In genomic region chr5:134325856-134326566, GRCm38 (mm10) we compare ENCODE assay signal across 11 mouse cellular contexts. TPM values are rescaled to one million over a fixed set of nuclear protein-coding genes. Genes with fewer than 3 reads are reported as not detected.
DNase-seq lines count a peak whose midpoint lies in the region; ATAC-seq lines count a peak whose summit lies in the region.
"Had no signal": no experiment of that assay in that cellular context is flagged by ENCODE, and none has a peak within 500 bp of the region (broad histone marks: within the 10 kb centered on the region; RNA-seq: fewer than 3 reads in every experiment).

No protein-coding gene starts in this region.

- no peaks in the 10 kb centered on the region for H3K27me3 ChIP-seq in kidney, embryonic 15.5 days
- no peaks in the 10 kb centered on the region for H3K27me3 ChIP-seq in liver, embryonic 16.5 days (ENCODE audit: control insufficient read depth, insufficient read depth, low read depth, low read length)
- H3K27me3 ChIP-seq in hindbrain, embryonic 16.5 days (replicated peaks; ENCODE audit: control insufficient read depth, insufficient read depth, low read length): no peaks in the 10 kb centered on the region
- H3K27me3 ChIP-seq: limb, embryonic 15.5 days; neural tube, embryonic 15.5 days; Patski had no signal

- peaks cover 35% of the 10 kb centered on the region for H3K4me1 ChIP-seq in kidney, embryonic 15.5 days
- H3K4me1 ChIP-seq in liver, embryonic 16.5 days (ENCODE audit: control insufficient read depth, low read depth, low read length): peaks cover 22% of the 10 kb centered on the region
- no peaks in the 10 kb centered on the region for H3K4me1 ChIP-seq in hindbrain, embryonic 16.5 days (ENCODE audit: control insufficient read depth, insufficient read depth, low read depth, low read length)
- H3K4me1 ChIP-seq: limb, embryonic 15.5 days; neural tube, embryonic 15.5 days had no signal

- H3K9me3 ChIP-seq in kidney, embryonic 15.5 days (replicated peaks): no peaks in the 10 kb centered on the region
- no peaks in the 10 kb centered on the region for H3K9me3 ChIP-seq in liver, embryonic 16.5 days (replicated peaks; ENCODE audit: control insufficient read depth, low read length)
- no peaks in the 10 kb centered on the region for H3K9me3 ChIP-seq in hindbrain, embryonic 16.5 days (ENCODE audit: control insufficient read depth, low read length)
- H3K9me3 ChIP-seq: limb, embryonic 15.5 days; neural tube, embryonic 15.5 days had no signal

- no peak overlapping the region for H3K9ac ChIP-seq in kidney, embryonic 15.5 days
- no peak overlapping the region for H3K9ac ChIP-seq in liver, embryonic 16.5 days (ENCODE audit: low read depth, low read length)
- H3K9ac ChIP-seq in hindbrain, embryonic 16.5 days (ENCODE audit: low read depth, low read length): no peak overlapping the region
- H3K9ac ChIP-seq: limb, embryonic 15.5 days; neural tube, embryonic 15.5 days had no signal

- no peak for DNase-seq in kidney, adult 18-20 months
- peak; percentile 56 for DNase-seq in CD4-positive, CD25-positive, alpha-beta regulatory T cell, adult 2 months (ENCODE audit: low read depth, low spot score)
- no peak for DNase-seq in spleen, adult 12 weeks (ENCODE audit: low spot score)
- DNase-seq in adrenal gland, adult 2 months: no peak

- no peak for ATAC-seq in kidney, embryonic 15.5 days (replicated peaks; ENCODE audit: low FRiP score)
- ATAC-seq in common myeloid progenitor, adult 5-6 weeks (replicated peaks; ENCODE audit: low read depth, poor library complexity, severe bottlenecking): peak; percentile 69
- peak; percentile 59 for ATAC-seq in liver, embryonic 16.5 days (ENCODE audit: low read depth)
- no peak for ATAC-seq in hindbrain, embryonic 16.5 days
- ATAC-seq: Patski had no signal

- WGBS in kidney, embryonic 15.5 days: 54% methylated on average over 13 of the region's 13 CpGs
- WGBS in liver, embryonic 16.5 days (ENCODE audit: insufficient replicate concordance): 28% methylated on average over 13 of the region's 13 CpGs
- 80% methylated on average over 13 of the region's 13 CpGs for WGBS in hindbrain, embryonic 16.5 days

- H3K4me2 ChIP-seq in kidney, embryonic 15.5 days: 0 out of 2 replicates have a peak overlapping the region, but pooled peaks have one; percentile 4
- H3K4me2 ChIP-seq in liver, embryonic 16.5 days (ENCODE audit: low read depth, low read length): 0 out of 2 replicates have a peak overlapping the region, but pooled peaks have one; percentile 7
- H3K4me2 ChIP-seq in hindbrain, embryonic 16.5 days (ENCODE audit: low read length): no peak overlapping the region
- H3K4me2 ChIP-seq: limb, embryonic 15.5 days; neural tube, embryonic 15.5 days had no signal

- H3K4me3 ChIP-seq in kidney, embryonic 15.5 days (replicated peaks): no peak overlapping the region
- H3K4me3 ChIP-seq in liver, embryonic 16.5 days (ENCODE audit: low read depth, low read length): no peak overlapping the region
- H3K4me3 ChIP-seq in hindbrain, embryonic 16.5 days (ENCODE audit: low read length): no peak overlapping the region
- H3K4me3 ChIP-seq: limb, embryonic 15.5 days; neural tube, embryonic 15.5 days had no signal

- no peaks in the 10 kb centered on the region for H3K36me3 ChIP-seq in kidney, embryonic 15.5 days
- no peaks in the 10 kb centered on the region for H3K36me3 ChIP-seq in liver, embryonic 16.5 days (ENCODE audit: control insufficient read depth, insufficient read depth)
- no peaks in the 10 kb centered on the region for H3K36me3 ChIP-seq in hindbrain, embryonic 16.5 days (ENCODE audit: control insufficient read depth, insufficient read depth, low read length)
- H3K36me3 ChIP-seq: limb, embryonic 15.5 days; neural tube, embryonic 15.5 days had no signal

- H3K27ac ChIP-seq in kidney, embryonic 15.5 days: no peak overlapping the region
- no peak overlapping the region for H3K27ac ChIP-seq in liver, embryonic 16.5 days (ENCODE audit: low read length)
- H3K27ac ChIP-seq in hindbrain, embryonic 16.5 days (ENCODE audit: low read depth, low read length): no peak overlapping the region
- H3K27ac ChIP-seq: limb, embryonic 15.5 days; neural tube, embryonic 15.5 days had no signal

RNA-seq across cellular contexts. Expression of gene Gtf2i, which starts 11.5 kb away (rescaled TPM):
- polyA plus RNA-seq in kidney, embryonic 15.5 days (2015; fragmentation: Nextera tagmentation; extraction: Ambion mirVana): 196 and 197 TPM in 2 replicates
- total RNA-seq in common myeloid progenitor, adult 5-6 weeks (2017): 82.8 and 85.3 TPM in 2 replicates
- 31.7 and 34.2 TPM in 2 replicates for polyA plus RNA-seq in liver, embryonic 16.5 days (2015; fragmentation: Nextera tagmentation; extraction: Ambion mirVana)
- 100 to 1,000 TPM; 239 to 244 TPM for total RNA-seq in adrenal gland, adult 2 months (2021)
- polyA plus RNA-seq in adrenal gland, adult 2 months (2012; rRNA removed): 104 and 110 TPM in 2 replicates
- polyA plus RNA-seq in hindbrain, embryonic 16.5 days (2015; fragmentation: Nextera tagmentation; extraction: Ambion mirVana): 132 and 141 TPM in 2 replicates

Comparison
In these comparisons a context has a peak if more than half of its experiments do, and no peak if none do; other contexts are left out.
1. ATAC-seq: peak in common myeloid progenitor, adult 5-6 weeks (single experiment) and liver, embryonic 16.5 days (single experiment); none in kidney, embryonic 15.5 days (single experiment) and hindbrain, embryonic 16.5 days (single experiment).